8 mouse cellular contexts compared by ENCODE assay signal in the genomic region with DNA sequence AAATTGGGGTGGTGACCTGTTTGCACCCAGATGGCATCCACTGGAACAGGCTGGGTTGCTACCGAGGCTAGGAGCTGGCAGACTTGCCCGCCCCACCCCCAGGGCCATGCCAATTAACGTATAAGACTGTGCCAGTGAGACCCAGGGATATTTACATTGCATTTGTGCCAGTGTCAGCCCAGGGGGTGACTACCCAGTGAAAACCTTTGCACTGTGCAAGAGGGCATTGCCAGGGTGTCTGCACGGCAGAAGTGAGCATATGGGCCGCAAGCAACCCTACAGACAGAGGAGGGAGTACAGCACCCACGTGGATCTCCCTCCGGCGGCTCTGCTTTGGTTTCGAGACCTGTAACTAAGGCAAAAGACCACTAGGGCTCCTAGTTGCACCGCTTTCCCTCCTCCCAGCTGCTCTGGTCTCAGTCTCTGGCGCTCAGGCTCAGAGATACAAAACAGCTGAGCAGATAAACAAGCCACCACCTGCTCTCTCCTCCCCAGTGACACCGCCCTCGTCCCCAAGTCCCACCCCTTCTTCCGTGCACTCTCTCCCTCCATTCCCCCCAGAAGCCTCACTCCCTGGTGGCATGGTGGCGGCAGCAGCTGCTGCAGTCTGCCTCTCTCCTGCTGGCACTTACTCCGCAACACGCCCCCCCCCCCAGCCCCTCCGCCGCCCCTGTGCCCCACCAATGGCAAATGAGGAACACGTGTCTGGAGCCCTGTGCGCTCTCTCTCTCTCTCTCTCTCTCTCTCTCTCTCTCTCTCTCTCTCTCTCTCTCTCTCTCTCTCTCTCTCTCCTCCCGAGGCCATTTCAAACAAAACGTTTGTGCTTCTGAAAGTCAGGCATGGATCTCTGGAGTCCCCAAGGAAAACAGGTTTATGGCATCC. TPM values are rescaled to one million over a fixed set of nuclear protein-coding genes. Genes with fewer than 3 reads are reported as not detected.
DNase-seq lines count a peak whose midpoint lies in the region; ATAC-seq and TF ChIP-seq lines count a peak whose summit lies in the region.

No protein-coding gene starts in this region.

- peak overlapping the region; percentile 37 for H3K9ac ChIP-seq in embryonic facial prominence, embryonic 12.5 days
- 0 out of 2 replicates have a peak overlapping the region, but pooled peaks have one; percentile 38 for H3K9ac ChIP-seq in kidney, postnatal 0 days (ENCODE audit: low read depth, low read length)
- H3K9ac ChIP-seq in liver, embryonic 13.5 days, result peak overlapping the region; percentile 72

- H3K4me1 ChIP-seq in embryonic facial prominence, embryonic 12.5 days, result peaks cover 21% of the 10 kb centered on the region
- H3K4me1 ChIP-seq in heart, embryonic 10.5 days, result peaks cover 27% of the 10 kb centered on the region
- peaks cover 6% of the 10 kb centered on the region; the same call in 1 of the 2 replicates for H3K4me1 ChIP-seq in kidney, postnatal 0 days (replicated peaks; ENCODE audit: insufficient read depth, low read length)
- H3K4me1 ChIP-seq in liver, embryonic 13.5 days (replicated peaks), result peaks cover 45% of the 10 kb centered on the region
- H3K4me1 ChIP-seq in testis, adult 2 months (ENCODE audit: control insufficient read depth, insufficient read depth, low read length), result peaks cover 12% of the 10 kb centered on the region

- no peaks in the 10 kb centered on the region for H3K36me3 ChIP-seq in embryonic facial prominence, embryonic 12.5 days
- H3K36me3 ChIP-seq in heart, embryonic 10.5 days, result no peaks in the 10 kb centered on the region
- no peaks in the 10 kb centered on the region for H3K36me3 ChIP-seq in kidney, postnatal 0 days (ENCODE audit: insufficient read depth, low read length)
- H3K36me3 ChIP-seq in liver, embryonic 13.5 days, result no peaks in the 10 kb centered on the region
- H3K36me3 ChIP-seq in testis, adult 2 months (ENCODE audit: control insufficient read depth, insufficient read depth, low read length), result no peaks in the 10 kb centered on the region

- 0% methylated on average over 19 of the region's 23 CpGs for WGBS in embryonic facial prominence, embryonic 12.5 days
- WGBS in heart, embryonic 10.5 days, result under 1% methylated on average over 23 of the region's 23 CpGs
- WGBS in kidney, postnatal 0 days, result 0% methylated on average over 20 of the region's 23 CpGs
- WGBS in liver, embryonic 13.5 days (ENCODE audit: insufficient replicate concordance), result under 1% methylated on average over 22 of the region's 23 CpGs

- peak overlapping the region; percentile 61 for H3K27ac ChIP-seq in embryonic facial prominence, embryonic 12.5 days
- peak overlapping the region; percentile 82 for H3K27ac ChIP-seq in heart, embryonic 10.5 days
- peak overlapping the region; percentile 50; the same call in 1 of the 2 replicates for H3K27ac ChIP-seq in kidney, postnatal 0 days
- peak overlapping the region; percentile 90 for H3K27ac ChIP-seq in liver, embryonic 13.5 days
- no peak overlapping the region for H3K27ac ChIP-seq in testis, adult 2 months (ENCODE audit: control insufficient read depth, insufficient read depth, low read depth, low read length)

- DNase-seq in CD4-positive helper T cell, adult 2 months (ENCODE audit: low read depth, low spot score), result peak; percentile 62
- DNase-seq in adrenal gland, postnatal 25 days, result peak; percentile 41
- peak; percentile 92 for DNase-seq in heart, embryonic 10.5 days (ENCODE audit: low spot score)
- peak; percentile 89 for DNase-seq in kidney, postnatal 0 days (ENCODE audit: low spot score)
- DNase-seq in liver, embryonic 13.5 days, result peak; percentile 76
- DNase-seq in natural killer cell, adult 2 months (ENCODE audit: low spot score in 2 of 2), result peak; percentile 17 to 77

- peak overlapping the region; percentile 40 for H3K4me3 ChIP-seq in embryonic facial prominence, embryonic 12.5 days
- peak overlapping the region; percentile 66 for H3K4me3 ChIP-seq in heart, embryonic 10.5 days
- H3K4me3 ChIP-seq in kidney, postnatal 0 days (replicated peaks; ENCODE audit: low read depth, low read length), result peak overlapping the region; percentile 33
- H3K4me3 ChIP-seq in liver, embryonic 13.5 days (replicated peaks), result peak overlapping the region; percentile 59
- peak overlapping the region; percentile 34 for H3K4me3 ChIP-seq in testis, adult 2 months (ENCODE audit: control insufficient read depth, low read depth, low read length)

- no peak for TF ChIP-seq POLR2A in testis, adult 2 months (IDR thresholded peaks at IDR 0.05; ENCODE audit: control insufficient read depth, low read depth, low read length)

- peak overlapping the region; percentile 70 for H3K4me2 ChIP-seq in embryonic facial prominence, embryonic 12.5 days (replicated peaks)
- H3K4me2 ChIP-seq in kidney, postnatal 0 days (ENCODE audit: low read length), result peak overlapping the region; percentile 79
- H3K4me2 ChIP-seq in liver, embryonic 13.5 days, result peak overlapping the region; percentile 94

- TF ChIP-seq CTCF in kidney, postnatal 0 days (IDR thresholded peaks at IDR 0.05; ENCODE audit: low read depth), result peak; percentile 55
- TF ChIP-seq CTCF in testis, adult 2 months (IDR thresholded peaks at IDR 0.05; ENCODE audit: control insufficient read depth, insufficient read depth, insufficient replicate concordance, low read depth, low read length), result no peak

- ATAC-seq in embryonic facial prominence, embryonic 12.5 days (ENCODE audit: insufficient number of reproducible peaks, insufficient read depth, low FRiP score, low TSS enrichment), result peak; percentile 90
- peak; percentile 84 for ATAC-seq in kidney, postnatal 0 days (replicated peaks; ENCODE audit: low FRiP score, low read depth)
- peak; percentile 98 for ATAC-seq in liver, embryonic 13.5 days (ENCODE audit: low read depth)

- no peaks in the 10 kb centered on the region for H3K27me3 ChIP-seq in embryonic facial prominence, embryonic 12.5 days
- peaks cover 11% of the 10 kb centered on the region for H3K27me3 ChIP-seq in heart, embryonic 10.5 days (ENCODE audit: insufficient read depth, poor library complexity, severe bottlenecking)
- no peaks in the 10 kb centered on the region for H3K27me3 ChIP-seq in kidney, postnatal 0 days (ENCODE audit: insufficient read depth, low read length)
- no peaks in the 10 kb centered on the region for H3K27me3 ChIP-seq in liver, embryonic 13.5 days
- no peaks in the 10 kb centered on the region for H3K27me3 ChIP-seq in testis, adult 2 months (ENCODE audit: control insufficient read depth, insufficient read depth, low read length)

- no peaks in the 10 kb centered on the region for H3K9me3 ChIP-seq in embryonic facial prominence, embryonic 12.5 days
- H3K9me3 ChIP-seq in heart, embryonic 10.5 days, result no peaks in the 10 kb centered on the region
- no peaks in the 10 kb centered on the region for H3K9me3 ChIP-seq in kidney, postnatal 0 days (replicated peaks; ENCODE audit: low read length)
- no peaks in the 10 kb centered on the region for H3K9me3 ChIP-seq in liver, embryonic 13.5 days (replicated peaks)

RNA-seq across cellular contexts. Expression of a gene that starts 49.0 kb away (rescaled TPM):
- 28.5 and 37.4 TPM in 2 replicates for total RNA-seq in adrenal gland, postnatal 25 days (2021)
- 19.4 and 22.9 TPM in 2 replicates for polyA plus RNA-seq in embryonic facial prominence, embryonic 12.5 days (2016; fragmentation: Nextera tagmentation; extraction: Ambion mirVana)
- 20.5 and 20.6 TPM in 2 replicates for polyA plus RNA-seq in heart, embryonic 10.5 days (2016; fragmentation: Nextera tagmentation; extraction: Ambion mirVana)
- 15.9 and 17.9 TPM in 2 replicates for polyA plus RNA-seq in kidney, postnatal 0 days (2015; fragmentation: Nextera tagmentation; extraction: Ambion mirVana)
- 11.5 and 12.5 TPM in 2 replicates for polyA plus RNA-seq in liver, embryonic 13.5 days (2015; fragmentation: Nextera tagmentation; extraction: Ambion mirVana)
- 30.0 and 33.0 TPM in 2 replicates for polyA plus RNA-seq in testis, adult 2 months (2012; rRNA removed)

Comparison
In these comparisons a context has a peak if more than half of its experiments do, and no peak if none do; other contexts are left out.
1. DNase-seq: peak in every context shown above with its lines; median percentile 92 in heart, embryonic 10.5 days; 89 in kidney, postnatal 0 days; 76 in liver, embryonic 13.5 days; 62 in CD4-positive helper T cell, adult 2 months; 47 in natural killer cell, adult 2 months; 41 in adrenal gland, postnatal 25 days.